Mouse (Mus musculus) hindbrain, embryonic 11.5 days (tissue): ENCODE measurements around the gene Wdr1. TPM values are rescaled to one million over a fixed set of nuclear protein-coding genes. Genes with fewer than 3 reads are reported as not detected.
"Not testable (repeated sequence)": the region's sequence is repeated elsewhere in the genome, so short reads cannot be mapped to it uniquely, and the experiment has no call there.

Experiments used
- ATAC-seq: fragments of 200-750 bp; cut with Nextera tagmentation; 2 replicates; pipeline ENCODE4 v1.8.0; 2017; ENCODE audit warnings: mild to moderate bottlenecking, moderate TSS enrichment, moderate library complexity; ENCODE audit not compliant: low FRiP score
- DNase-seq: peaks from one replicate; pipeline ENCODE4 v3.0.0-alpha.2; 2015; ENCODE audit warnings: low spot score
- H3K27ac ChIP-seq: fragments of 300-500 bp; sonication (generic); 2 replicates; pipeline ENCODE4 v1.5.1; 2014; ENCODE audit warnings: mild to moderate bottlenecking, low read depth, low read length
- H3K27me3 ChIP-seq: fragments of 300-500 bp; sonication (generic); 2 replicates; pipeline ENCODE4 v1.6.1; 2014; ENCODE audit warnings: mild to moderate bottlenecking, low read length, moderate library complexity, mixed read lengths; ENCODE audit not compliant: control insufficient read depth, insufficient read depth
- H3K36me3 ChIP-seq: fragments of 300-500 bp; sonication (generic); 2 replicates; pipeline ENCODE4 v1.6.1; 2014; ENCODE audit warnings: mild to moderate bottlenecking, low read length, moderate library complexity, mixed read lengths; ENCODE audit not compliant: control insufficient read depth, insufficient read depth
- H3K4me1 ChIP-seq: fragments of 300-500 bp; sonication (generic); replicated peaks from 2 replicates; pipeline ENCODE4 v1.6.1; 2014; ENCODE audit warnings: low read length, mixed read lengths; ENCODE audit not compliant: control insufficient read depth, insufficient read depth
- H3K4me2 ChIP-seq: fragments of 300-500 bp; sonication (generic); replicated peaks from 2 replicates; pipeline ENCODE4 v1.6.1; 2014; ENCODE audit warnings: mild to moderate bottlenecking, low read depth, low read length
- H3K4me3 ChIP-seq: fragments of 300-500 bp; sonication (generic); 2 replicates; pipeline ENCODE4 v1.5.1; 2014; ENCODE audit warnings: low read depth, low read length
- H3K9ac ChIP-seq: fragments of 300-500 bp; sonication (generic); 2 replicates; pipeline ENCODE4 v1.6.1; 2014; ENCODE audit warnings: low read depth, low read length
- H3K9me3 ChIP-seq: fragments of 300-500 bp; sonication (generic); 2 replicates; pipeline ENCODE4 v1.6.1; 2016; ENCODE audit warnings: low read length; ENCODE audit not compliant: control insufficient read depth
- WGBS: fragments of 180-500 bp; shearing (Covaris S2); extraction: QIAGEN DNeasy Blood & Tissue Kit; methylation state at CpG from one replicate; pipeline ENCODE4 v1.1.7; 2014; 5-methylcytosine and 5-hydroxymethylcytosine counted together
- polyA plus RNA-seq: library from polyadenylated mRNA; unstranded; fragments of >200 nt; fragmentation: Nextera tagmentation; extraction: Ambion mirVana; gene quantifications from 2 replicates; pipeline ENCODE4 v1.2.1, GENCODE M21; 2014

The Wdr1 gene
- polyA plus RNA-seq, result 169 and 171 TPM in 2 replicates

DNA sequence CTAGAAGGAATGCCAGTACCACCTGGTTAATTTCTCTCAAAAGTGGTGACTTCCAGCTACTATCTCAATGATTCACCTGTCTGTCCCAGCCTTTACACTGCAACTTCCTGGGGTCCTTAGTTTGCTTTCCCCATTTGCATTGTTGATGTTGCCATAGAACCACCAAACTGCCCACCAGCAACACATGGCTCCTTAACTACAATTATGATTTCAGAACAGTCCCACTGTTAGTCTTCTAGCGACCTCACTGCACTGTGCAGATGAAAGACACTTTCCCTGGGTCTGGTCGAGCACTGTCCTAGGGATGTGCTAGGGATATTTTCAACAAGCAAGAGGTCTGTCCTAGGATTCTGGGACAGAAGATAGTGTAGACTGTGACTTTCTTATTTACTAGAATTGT lies at the start of gene Wdr1:
TSS of gene Wdr1 (minus strand) at position 101 of the 400 bp plus-strand sequence.
- ATAC-seq, result no peak
- peak within 1 kb of the TSS; percentile 84 for H3K9ac ChIP-seq
- no peaks in the 10 kb centered on the region for H3K9me3 ChIP-seq
- peak within 1 kb of the TSS; percentile 98 for H3K4me3 ChIP-seq
- H3K4me1 ChIP-seq, result peaks cover 6% of the 10 kb centered on the region
- peak within 1 kb of the TSS; percentile 82 for H3K27ac ChIP-seq
- peak within 1 kb of the TSS; percentile 64 for H3K4me2 ChIP-seq
- H3K27me3 ChIP-seq, result no peaks in the 10 kb centered on the region
- 95% methylated on average over 2 of the region's 2 CpGs for WGBS
- no peak for DNase-seq
- no peaks in the 10 kb centered on the region for H3K36me3 ChIP-seq

DNA sequence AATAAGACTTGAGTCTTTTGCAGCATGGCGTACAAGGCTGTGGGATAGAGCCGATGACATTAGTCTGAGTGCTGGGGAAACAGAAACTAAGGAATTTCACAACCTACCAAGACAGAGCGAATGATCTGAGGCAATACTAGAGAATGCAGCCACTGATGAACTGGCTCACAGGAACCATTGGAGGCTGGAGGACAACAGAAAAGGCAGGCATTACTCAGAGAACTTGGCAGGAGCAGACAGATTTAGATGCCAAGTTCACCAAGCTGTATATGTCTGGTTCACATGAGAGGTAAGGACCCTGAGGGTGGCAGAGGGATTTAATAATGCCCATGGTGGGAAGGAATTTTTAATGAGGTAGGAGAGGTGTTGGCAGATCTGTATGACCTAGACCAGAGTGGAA lies 48.1 kb upstream of the Wdr1 start:
- DNase-seq (no peak), ATAC-seq (no peak)
- H3K27me3 ChIP-seq, result no peaks in the 10 kb centered on the region
- H3K9me3 ChIP-seq, result no peaks in the 10 kb centered on the region
- no peak overlapping the region for H3K27ac ChIP-seq
- no peak overlapping the region for H3K9ac ChIP-seq
- no peak overlapping the region for H3K4me3 ChIP-seq
- H3K36me3 ChIP-seq, result no peaks in the 10 kb centered on the region
- no peak overlapping the region for H3K4me2 ChIP-seq
- no peaks in the 10 kb centered on the region for H3K4me1 ChIP-seq
- WGBS, result 89% methylated on average over 3 of the region's 3 CpGs

DNA sequence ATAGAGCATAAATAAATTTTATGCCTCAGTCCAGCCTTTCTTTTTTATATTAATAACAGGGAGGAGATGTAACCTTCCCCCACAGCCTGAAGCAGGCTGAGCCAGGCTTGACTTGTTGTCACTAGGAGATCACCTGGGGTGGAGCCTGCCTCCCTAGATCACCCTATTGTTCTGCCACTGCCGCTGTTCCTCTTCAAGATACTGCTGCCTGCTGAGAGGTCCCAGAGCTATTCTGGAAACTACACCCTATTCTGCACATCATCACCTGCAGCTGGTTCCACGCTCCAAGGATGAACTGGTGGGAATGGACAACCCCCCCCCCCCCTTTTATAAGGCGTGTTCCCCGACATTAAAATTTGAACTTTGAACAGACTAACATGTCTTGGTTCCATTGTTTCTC lies 45.2 kb upstream of the Wdr1 start:
- H3K36me3 ChIP-seq, H3K4me1 ChIP-seq, ATAC-seq, DNase-seq, H3K4me3 ChIP-seq, H3K27me3 ChIP-seq, H3K9ac ChIP-seq, H3K27ac ChIP-seq, H3K9me3 ChIP-seq, H3K4me2 ChIP-seq: not testable (repeated sequence)
- WGBS, result 78% methylated on average over 4 of the region's 4 CpGs

DNA sequence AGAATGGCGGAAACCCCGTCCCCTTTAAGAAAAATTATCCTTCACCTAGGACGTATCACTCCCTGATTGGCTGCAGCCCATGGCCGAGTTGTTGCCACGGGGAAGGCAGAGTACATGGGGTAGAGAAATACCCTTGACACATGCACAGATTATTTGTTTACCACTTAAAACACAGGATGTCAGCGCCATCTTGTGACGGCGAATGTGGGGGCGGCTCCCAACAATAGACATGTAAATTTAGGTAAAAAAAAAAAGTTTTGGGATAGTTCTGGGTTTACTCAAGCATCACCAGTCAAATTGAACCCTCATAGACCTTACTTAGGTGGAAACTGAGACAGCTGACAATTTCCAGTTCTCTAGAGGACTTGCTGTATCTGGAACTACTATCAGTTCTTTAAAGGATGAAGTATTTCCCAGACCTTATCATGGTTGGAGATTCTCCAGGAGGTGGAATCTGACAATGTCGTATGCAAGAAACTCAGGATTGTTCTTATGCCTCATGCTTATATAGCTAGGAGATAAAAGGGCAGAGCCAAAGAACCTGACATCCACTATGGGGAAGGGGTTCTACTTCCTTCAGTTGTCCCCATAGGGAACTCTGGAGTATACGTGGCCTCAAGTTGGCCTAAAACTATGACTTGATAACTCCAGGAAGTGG lies 35.8 kb upstream of the Wdr1 start:
- no peaks in the 10 kb centered on the region for H3K9me3 ChIP-seq
- no peak for ATAC-seq
- H3K9ac ChIP-seq, result no peak overlapping the region
- H3K27ac ChIP-seq, result no peak overlapping the region
- H3K4me1 ChIP-seq, result no peaks in the 10 kb centered on the region
- no peaks in the 10 kb centered on the region for H3K36me3 ChIP-seq
- WGBS, result 50% methylated on average over 11 of the region's 11 CpGs
- H3K4me2 ChIP-seq, result no peak overlapping the region
- H3K27me3 ChIP-seq, result no peaks in the 10 kb centered on the region
- no peak for DNase-seq
- peak overlapping the region; percentile 2; the same call in 1 of the 2 replicates for H3K4me3 ChIP-seq

DNA sequence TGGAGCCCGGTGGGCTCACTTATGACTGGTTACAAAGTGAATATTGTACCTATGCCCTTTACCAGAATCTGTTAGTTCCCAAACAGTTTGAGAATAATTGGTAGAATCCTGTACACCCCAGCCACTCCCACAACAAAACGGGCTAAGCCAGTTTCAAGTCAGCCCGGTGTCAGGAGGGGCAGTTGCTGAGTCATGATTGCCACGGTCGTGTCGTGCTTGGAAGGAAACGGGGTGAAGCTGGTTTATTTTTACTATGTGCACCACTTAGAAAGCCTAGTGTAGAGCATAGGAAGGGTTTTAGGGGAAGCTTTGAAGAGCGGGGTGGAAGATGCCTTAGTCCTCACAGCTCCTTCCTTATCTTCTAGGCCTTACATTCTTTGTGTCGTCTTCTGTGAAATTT lies 25.9 kb upstream of the Wdr1 start:
- Histone ChIP-seq H3K27ac (no peak overlapping the region), H3K4me1 (no peaks in the 10 kb centered on the region), H3K9me3 (no peaks in the 10 kb centered on the region), H3K36me3 (no peaks in the 10 kb centered on the region), H3K9ac (no peak overlapping the region), H3K4me3 (no peak overlapping the region), H3K27me3 (no peaks in the 10 kb centered on the region), H3K4me2 (no peak overlapping the region)
- WGBS, result 73% methylated on average over 9 of the region's 9 CpGs
- ATAC-seq (no peak), DNase-seq (no peak)

DNA sequence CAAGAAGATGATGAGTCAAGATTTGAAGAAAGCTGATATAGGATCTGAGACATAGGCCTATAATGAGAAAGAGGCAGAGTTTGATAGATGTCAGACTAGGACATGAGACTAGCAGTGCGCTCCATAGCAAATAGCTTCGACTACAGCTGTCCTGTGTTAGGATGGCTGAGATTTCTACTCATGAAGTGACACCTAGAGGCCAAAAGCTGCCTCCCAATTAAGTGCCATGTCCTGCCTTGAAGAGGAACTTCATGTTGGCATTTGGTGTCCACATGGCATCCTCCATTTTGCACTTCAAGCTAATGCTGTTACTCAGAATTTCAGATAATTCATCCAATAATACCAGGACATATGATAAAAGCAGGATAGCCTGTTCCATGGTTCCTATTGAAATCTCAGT lies 22.4 kb upstream of the Wdr1 start:
- no peak for ATAC-seq

DNA sequence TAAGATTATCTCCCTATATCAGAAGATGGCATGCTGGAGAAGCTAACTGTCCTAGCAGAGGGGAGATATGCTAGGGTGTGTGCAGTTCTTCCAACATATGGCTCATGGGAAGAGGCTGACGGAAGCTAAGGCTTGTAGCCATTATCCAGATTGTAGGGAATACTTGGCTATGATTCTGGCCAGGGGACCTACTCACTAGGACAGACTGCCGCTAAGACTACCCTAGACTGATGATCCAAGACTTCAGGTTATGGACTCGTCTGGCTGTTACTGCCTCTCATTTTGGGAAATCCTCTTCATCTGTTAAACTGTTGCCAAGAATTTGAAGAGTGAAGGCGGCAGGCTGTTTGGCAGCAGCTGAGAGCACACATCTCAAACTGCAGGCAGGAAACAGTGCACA lies 20.0 kb upstream of the Wdr1 start:
- no peak for ATAC-seq
- no peak overlapping the region for H3K27ac ChIP-seq

More for the DNA sequence above, 22.4 kb upstream of the Wdr1 start:
- H3K9ac ChIP-seq, result no peak overlapping the region
- H3K4me3 ChIP-seq, result no peak overlapping the region
- no peaks in the 10 kb centered on the region for H3K36me3 ChIP-seq
- H3K4me1 ChIP-seq, result no peaks in the 10 kb centered on the region
- no peak overlapping the region for H3K4me2 ChIP-seq
- no peaks in the 10 kb centered on the region for H3K27me3 ChIP-seq
- no peaks in the 10 kb centered on the region for H3K9me3 ChIP-seq
- WGBS, result 96% methylated on average over 2 of the region's 2 CpGs
- H3K27ac ChIP-seq, result no peak overlapping the region
- DNase-seq, result no peak

DNA sequence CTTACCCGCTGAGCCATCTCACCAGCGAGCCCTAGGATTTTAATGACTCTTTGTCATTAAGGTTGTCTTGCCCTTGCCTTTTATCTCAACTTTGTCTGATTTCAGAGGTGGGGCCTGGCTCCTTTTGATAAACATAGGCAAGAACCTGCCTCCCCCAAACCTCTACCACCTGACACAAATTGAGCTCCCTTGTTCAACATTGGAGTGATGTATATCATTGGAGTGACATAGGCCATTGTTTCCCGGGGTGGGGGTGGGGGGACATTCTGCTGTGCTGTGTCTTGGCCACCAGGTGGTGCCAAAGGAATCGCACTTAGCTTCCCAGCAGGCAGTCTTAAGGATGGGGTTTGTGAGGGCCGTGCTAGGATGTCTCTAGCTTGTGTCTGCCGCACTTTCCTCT lies 17.7 kb upstream of the Wdr1 start:
- WGBS, result 35% methylated on average over 6 of the region's 6 CpGs
- no peaks in the 10 kb centered on the region for H3K27me3 ChIP-seq

More for the DNA sequence above, 20.0 kb upstream of the Wdr1 start:
- Histone ChIP-seq H3K36me3 (no peaks in the 10 kb centered on the region), H3K27me3 (no peaks in the 10 kb centered on the region), H3K4me1 (no peaks in the 10 kb centered on the region), H3K9me3 (no peaks in the 10 kb centered on the region), H3K9ac (no peak overlapping the region), H3K4me3 (no peak overlapping the region), H3K4me2 (no peak overlapping the region)
- DNase-seq, result no peak
- 92% methylated on average over 4 of the region's 4 CpGs for WGBS

DNA sequence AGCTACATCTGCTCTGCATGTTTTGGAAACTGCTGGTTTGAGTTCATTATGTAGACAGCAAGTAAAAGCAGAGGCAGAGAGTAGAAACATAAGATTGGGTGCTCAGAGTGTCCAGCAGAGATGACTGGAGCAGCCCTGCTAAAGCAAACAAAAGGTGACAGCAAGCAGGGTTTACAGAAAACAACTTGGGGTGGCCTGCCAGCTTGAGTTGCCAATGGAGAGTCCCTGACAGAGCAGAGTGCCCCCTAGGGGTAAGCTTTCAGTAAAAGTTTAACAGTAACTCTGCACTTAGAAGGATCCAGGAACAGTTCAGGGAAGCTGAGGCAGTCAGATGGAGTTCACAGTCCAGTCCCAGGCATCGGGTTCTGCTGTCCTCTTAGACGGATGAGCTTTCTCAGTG lies 7.9 kb upstream of the Wdr1 start:
- no peak for ATAC-seq

More for the DNA sequence above, 17.7 kb upstream of the Wdr1 start:
- Histone ChIP-seq H3K9me3 (no peaks in the 10 kb centered on the region), H3K9ac (no peak overlapping the region), H3K4me1 (no peaks in the 10 kb centered on the region), H3K27ac (no peak overlapping the region), H3K4me2 (no peak overlapping the region), H3K36me3 (no peaks in the 10 kb centered on the region), H3K4me3 (no peak overlapping the region)
- DNase-seq (peak; percentile 73), ATAC-seq (peak; percentile 69)

More for the DNA sequence above, 7.9 kb upstream of the Wdr1 start:
- Histone ChIP-seq H3K27me3 (no peaks in the 10 kb centered on the region), H3K9me3 (no peaks in the 10 kb centered on the region), H3K9ac (no peak overlapping the region), H3K27ac (no peak overlapping the region), H3K4me3 (no peak overlapping the region), H3K4me2 (no peak overlapping the region), H3K4me1 (no peaks in the 10 kb centered on the region), H3K36me3 (no peaks in the 10 kb centered on the region)
- WGBS, result 68% methylated on average over 2 of the region's 2 CpGs
- peak; percentile 22 for DNase-seq
